Mouse (Mus musculus): ENCODE data around the gene Rsrc2.

DNA sequence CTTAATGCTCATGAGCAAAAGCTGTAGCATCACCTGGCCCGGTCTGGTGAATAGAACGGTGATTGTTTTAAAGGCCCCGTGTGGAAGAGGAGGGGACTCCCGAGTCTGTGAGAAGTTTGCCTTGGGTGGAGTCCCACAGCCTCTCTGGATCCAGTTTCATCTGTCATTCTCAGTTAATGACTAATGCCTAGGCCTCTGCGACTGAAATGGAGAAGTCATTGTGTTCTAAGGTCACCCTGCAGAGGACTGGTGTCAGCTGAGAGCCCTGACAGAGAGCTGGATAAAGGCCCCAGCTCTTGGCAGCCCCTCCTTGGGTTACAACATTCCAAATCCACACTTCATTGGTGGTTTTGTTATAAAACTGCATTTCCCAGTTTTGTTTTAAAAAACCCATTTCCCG is 54.7 kb downstream of the Rsrc2 start:
- TF ChIP-seq CTCF (conservative IDR thresholded peaks at IDR 0.05; ENCODE audit: low read length), result no peak
- TF ChIP-seq POU5F1 (IDR thresholded peaks at IDR 0.05; ENCODE audit: borderline replicate concordance, low read length), result no peak

Measured in E14TG2a.4 (cell line).